ENCODE assay signal across 26 mouse cellular contexts in genomic region chr3:82598656-82599055, GRCm38 (mm10). TPM values are rescaled to one million over a fixed set of nuclear protein-coding genes. Genes with fewer than 3 reads are reported as not detected.
DNase-seq lines count a peak whose midpoint lies in the region; ATAC-seq and TF ChIP-seq lines count a peak whose summit lies in the region.
"Had no signal": no experiment of that assay in that cellular context is flagged by ENCODE, and none has a peak within 500 bp of the region (broad histone marks: within the 10 kb centered on the region; RNA-seq: fewer than 3 reads in every experiment).

No protein-coding gene starts in this region.

- no peak for ATAC-seq in forebrain, embryonic 14.5 days
- ATAC-seq in forebrain, embryonic 12.5 days (ENCODE audit: low FRiP score) = no peak
- ATAC-seq: activated CD4-positive, CD25-positive, alpha-beta regulatory T cell, adult 4 months; lung, postnatal 0 days; midbrain, embryonic 13.5 days had no signal

- H3K36me3 ChIP-seq in forebrain, embryonic 14.5 days (ENCODE audit: control insufficient read depth, insufficient read depth, low read length) = no peaks in the 10 kb centered on the region
- no peaks in the 10 kb centered on the region for H3K36me3 ChIP-seq in forebrain, embryonic 12.5 days (replicated peaks)
- H3K36me3 ChIP-seq: embryonic facial prominence, embryonic 12.5 days; hindbrain, embryonic 12.5 days; limb, embryonic 12.5 days; midbrain, embryonic 13.5 days; neural tube, embryonic 13.5 days had no signal

- WGBS in forebrain, embryonic 14.5 days = 85% methylated on average over 1 of the region's 1 CpGs
- WGBS in forebrain, embryonic 12.5 days = 90% methylated on average over 1 of the region's 1 CpGs

- H3K27me3 ChIP-seq in forebrain, embryonic 14.5 days (replicated peaks; ENCODE audit: control insufficient read depth, insufficient read depth, low read length) = no peaks in the 10 kb centered on the region
- H3K27me3 ChIP-seq in forebrain, embryonic 12.5 days = no peaks in the 10 kb centered on the region
- H3K27me3 ChIP-seq: embryonic facial prominence, embryonic 12.5 days; hindbrain, embryonic 12.5 days; limb, embryonic 12.5 days; midbrain, embryonic 13.5 days; neural tube, embryonic 13.5 days had no signal

- no peak for TF ChIP-seq CTCF in gastrocnemius, adult 2 months (IDR thresholded peaks at IDR 0.05)

- intact Hi-C loops in left cerebral cortex, postnatal 4 days (cut with DNase I) = no loop called here
- intact Hi-C loops in gastrocnemius, adult 2 months (cut with DNase I) = no loop called here

- H3K4me3 ChIP-seq in forebrain, embryonic 14.5 days (ENCODE audit: low read depth, low read length) = no peak overlapping the region
- H3K4me3 ChIP-seq in forebrain, embryonic 12.5 days (replicated peaks) = no peak overlapping the region
- no peak overlapping the region for H3K4me3 ChIP-seq in gastrocnemius, adult 2 months
- H3K4me3 ChIP-seq: embryonic facial prominence, embryonic 12.5 days; hindbrain, embryonic 12.5 days; left cerebral cortex, adult 2 months; limb, embryonic 12.5 days; midbrain, embryonic 13.5 days; neural tube, embryonic 13.5 days had no signal

- H3K4me1 ChIP-seq in forebrain, embryonic 14.5 days (ENCODE audit: control insufficient read depth, insufficient read depth, low read length) = no peaks in the 10 kb centered on the region
- no peaks in the 10 kb centered on the region for H3K4me1 ChIP-seq in forebrain, embryonic 12.5 days
- H3K4me1 ChIP-seq: embryonic facial prominence, embryonic 12.5 days; hindbrain, embryonic 12.5 days; midbrain, embryonic 13.5 days; neural tube, embryonic 13.5 days had no signal

- H3K27ac ChIP-seq in forebrain, embryonic 14.5 days (ENCODE audit: low read depth, low read length) = no peak overlapping the region
- H3K27ac ChIP-seq in forebrain, embryonic 12.5 days = no peak overlapping the region
- H3K27ac ChIP-seq in gastrocnemius, adult 2 months = no peak overlapping the region
- H3K27ac ChIP-seq: embryonic facial prominence, embryonic 12.5 days; hindbrain, embryonic 12.5 days; left cerebral cortex, adult 2 months; limb, embryonic 12.5 days; liver, embryonic 14.5 days; midbrain, embryonic 13.5 days; neural tube, embryonic 13.5 days had no signal

- no peaks in the 10 kb centered on the region for H3K9me3 ChIP-seq in forebrain, embryonic 14.5 days (replicated peaks; ENCODE audit: control insufficient read depth, low read length)
- H3K9me3 ChIP-seq in forebrain, embryonic 12.5 days = no peaks in the 10 kb centered on the region
- H3K9me3 ChIP-seq: embryonic facial prominence, embryonic 12.5 days; hindbrain, embryonic 12.5 days; limb, embryonic 12.5 days; midbrain, embryonic 13.5 days; neural tube, embryonic 13.5 days had no signal

- no peak overlapping the region for H3K9ac ChIP-seq in forebrain, embryonic 14.5 days (ENCODE audit: low read length)
- H3K9ac ChIP-seq in forebrain, embryonic 12.5 days = no peak overlapping the region
- H3K9ac ChIP-seq: embryonic facial prominence, embryonic 12.5 days; hindbrain, embryonic 12.5 days; limb, embryonic 12.5 days; liver, embryonic 14.5 days; midbrain, embryonic 13.5 days; neural tube, embryonic 13.5 days had no signal

- peak; percentile 25 for DNase-seq in forebrain, embryonic 14.5 days (ENCODE audit: low spot score)
- peak; percentile 35 for DNase-seq in left cerebral cortex, postnatal 4 days
- DNase-seq in left cerebral cortex, adult 9 months (ENCODE audit: low spot score in 2 of 2) = no peak
- DNase-seq in Muller cell, postnatal 12 days (ENCODE audit: inconsistent ontology term) = peak; percentile 15
- peak; percentile 28 to 36 for DNase-seq in adrenal gland, postnatal 36 days
- no peak for DNase-seq in gastrocnemius, adult 2 months
- DNase-seq in embryo, embryonic 10 days (ENCODE audit: low spot score) = no peak
- DNase-seq: cerebellum, adult 8-10 months; kidney, adult 18-20 months; kidney, postnatal 14 days; right cerebral cortex, adult 18-20 months; spleen, adult 18-20 months; thymus, postnatal 25 days had no signal

- H3K4me2 ChIP-seq in forebrain, embryonic 14.5 days (ENCODE audit: low read length) = no peak overlapping the region
- H3K4me2 ChIP-seq in forebrain, embryonic 12.5 days = no peak overlapping the region
- H3K4me2 ChIP-seq: embryonic facial prominence, embryonic 12.5 days; hindbrain, embryonic 12.5 days; limb, embryonic 12.5 days; midbrain, embryonic 13.5 days; neural tube, embryonic 13.5 days had no signal

RNA-seq across cellular contexts. Expression of gene Npy2r, which starts 50.8 kb away (rescaled TPM):
- 1.9 and 3.0 TPM in 2 replicates for polyA plus RNA-seq in forebrain, embryonic 14.5 days (2014; fragmentation: Nextera tagmentation; extraction: Ambion mirVana)
- 0.12 and 0.31 TPM in 2 replicates for polyA plus RNA-seq in forebrain, embryonic 12.5 days (2016; fragmentation: Nextera tagmentation; extraction: Ambion mirVana)
- total RNA-seq in left cerebral cortex, postnatal 4 days (2021) = 1 to 10 TPM; 2.9 to 5.2 TPM
- total RNA-seq in adrenal gland, postnatal 36 days (2021) = 1 to 10 TPM; 7.3 to 10.0 TPM
- total RNA-seq in gastrocnemius, adult 2 months (2021) = under 1 TPM in 1 of 2 experiments, not detected in 1; 0.08 TPM
- total RNA-seq: gastrocnemius, adult 8-10 months; heart, postnatal 10 days; megakaryocyte, adult 5-6 weeks had no signal
- polyA plus RNA-seq: activated CD4-positive, CD25-positive, alpha-beta regulatory T cell, adult 4 months; liver, embryonic 14.5 days had no signal

Comparison
In these comparisons a context has a peak if more than half of its experiments do, and no peak if none do; other contexts are left out.
1. DNase-seq: peak in forebrain, embryonic 14.5 days (single experiment), left cerebral cortex, postnatal 4 days (single experiment), Muller cell, postnatal 12 days (single experiment) and adrenal gland, postnatal 36 days (2 of 2); none in left cerebral cortex, adult 9 months (0 of 2), gastrocnemius, adult 2 months (single experiment) and embryo, embryonic 10 days (single experiment).